Mouse (Mus musculus): ENCODE data around the gene Dnmbp. TPM values are rescaled to one million over a fixed set of nuclear protein-coding genes. Genes with fewer than 3 reads are reported as not detected.

Gene Dnmbp
- 1 to 10 TPM; 8.2 to 9.8 TPM for total RNA-seq (2021)

DNA sequence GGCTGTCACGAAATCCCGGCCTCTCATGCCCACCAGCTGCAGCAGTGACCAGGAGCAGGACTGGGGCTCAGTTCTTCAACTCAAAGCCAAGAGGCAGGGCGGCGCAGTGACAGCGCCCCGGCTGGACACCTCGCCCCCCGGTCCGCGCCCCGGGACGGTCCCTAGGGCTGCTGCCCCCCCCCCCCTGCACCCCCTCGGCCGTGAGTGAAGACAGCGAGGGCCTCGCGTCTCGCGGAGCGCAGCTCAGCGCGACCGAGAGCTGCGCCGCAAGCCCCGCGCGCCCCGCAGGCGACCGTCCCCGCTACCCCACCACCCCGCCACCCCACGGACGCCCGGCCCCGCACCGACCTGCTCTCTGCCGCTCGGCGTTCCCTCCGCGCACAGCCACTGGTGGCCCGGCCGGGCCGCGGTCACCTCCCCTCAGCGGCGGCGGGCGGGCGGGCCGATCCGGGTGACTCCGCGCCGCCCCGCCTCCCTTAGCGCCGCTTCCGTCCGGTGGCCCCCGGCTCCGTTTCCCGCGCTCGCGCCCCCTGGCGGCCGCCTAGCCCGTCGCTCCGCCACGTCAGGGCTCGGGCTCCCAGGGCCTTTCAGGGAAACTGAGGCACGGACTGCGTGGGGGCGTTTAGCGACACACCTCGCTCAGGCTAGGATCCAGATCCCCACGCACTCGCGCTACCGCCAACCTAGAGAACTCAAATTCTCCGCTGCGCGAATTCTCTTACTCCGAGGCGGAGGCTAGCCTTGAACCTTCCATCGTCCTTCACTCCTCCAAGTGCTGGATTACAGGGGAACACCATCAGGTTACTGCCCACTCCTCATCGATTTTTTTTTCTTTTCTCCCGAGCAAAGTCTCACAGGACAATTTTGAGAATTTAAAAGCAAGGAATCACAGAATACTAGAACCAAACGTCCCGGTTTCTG lies at the start of gene Dnmbp:
Gene Dnmbp, minus strand, starts transcription at position 423 of the 921 bp plus-strand sequence.
- intact Hi-C loops (cut with DNase I): loop anchor here (1.0 to 5.0 kb wide), 5 partner anchors 19 to 108 kb away; no protein-coding TSS in a partner anchor
- peak; percentile 59 for DNase-seq (ENCODE audit: low spot score)

DNA sequence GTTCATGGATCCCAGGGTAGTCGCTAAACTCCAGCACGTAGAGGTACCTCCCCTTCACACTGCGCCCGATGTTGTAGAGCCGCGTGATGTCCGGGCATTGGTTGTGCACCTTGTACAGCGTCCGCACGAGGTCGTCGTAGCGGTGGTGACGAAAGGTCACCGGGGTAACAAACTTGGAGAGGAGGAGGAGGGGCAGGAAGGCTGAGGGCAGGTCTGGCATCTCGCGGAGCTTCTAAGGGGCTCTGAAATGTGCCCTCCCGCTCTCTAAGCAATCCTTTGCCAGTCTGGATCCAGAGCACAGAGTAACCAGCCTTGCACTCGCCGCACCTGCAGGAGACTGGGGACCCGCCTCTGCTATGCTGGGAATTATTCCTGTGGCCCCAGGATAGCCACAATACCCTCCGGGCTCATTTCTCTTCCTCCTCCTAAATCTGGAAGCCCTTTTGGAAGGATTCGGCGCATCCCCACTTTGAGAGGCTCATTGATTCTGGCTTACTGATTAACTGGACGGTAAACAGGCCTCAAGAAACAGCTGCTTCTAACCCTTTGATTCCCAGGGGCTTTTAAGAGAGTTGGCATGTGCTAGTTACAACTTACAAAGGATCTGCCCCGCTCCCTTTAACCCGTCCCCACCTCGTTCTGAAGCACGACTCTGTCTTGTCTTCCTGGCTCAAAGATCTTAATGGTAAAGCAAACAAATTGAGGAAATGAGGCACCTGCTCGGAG lies 46.2 kb upstream of the Dnmbp start, which contains the start of gene Cpn1:
Gene Cpn1, minus strand, starts transcription at position 488 of the 726 bp plus-strand sequence.
- intact Hi-C loops (cut with DNase I): no loop called here
- DNase-seq (ENCODE audit: low spot score): no peak

DNA sequence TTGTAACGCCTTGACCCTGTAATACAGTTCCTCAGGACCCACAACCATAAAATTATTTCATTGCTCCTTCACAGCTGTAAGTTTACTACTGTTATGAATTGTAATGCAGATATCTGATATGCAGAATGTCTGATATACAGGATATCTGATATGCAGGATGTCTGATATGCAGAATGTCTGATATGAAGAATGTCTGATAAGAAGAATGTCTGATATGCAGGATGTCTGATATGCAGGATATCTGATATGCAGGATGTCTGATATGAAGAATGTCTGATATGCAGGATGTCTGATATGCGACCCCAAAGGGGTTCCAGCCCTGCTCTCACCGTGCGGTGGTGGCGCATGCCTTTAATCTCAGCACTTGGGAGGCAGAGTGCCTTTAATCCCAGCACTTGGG lies 42.0 kb upstream of the Dnmbp start:
- no peak for DNase-seq (ENCODE audit: low spot score)
- intact Hi-C loops (cut with DNase I): no loop called here

DNA sequence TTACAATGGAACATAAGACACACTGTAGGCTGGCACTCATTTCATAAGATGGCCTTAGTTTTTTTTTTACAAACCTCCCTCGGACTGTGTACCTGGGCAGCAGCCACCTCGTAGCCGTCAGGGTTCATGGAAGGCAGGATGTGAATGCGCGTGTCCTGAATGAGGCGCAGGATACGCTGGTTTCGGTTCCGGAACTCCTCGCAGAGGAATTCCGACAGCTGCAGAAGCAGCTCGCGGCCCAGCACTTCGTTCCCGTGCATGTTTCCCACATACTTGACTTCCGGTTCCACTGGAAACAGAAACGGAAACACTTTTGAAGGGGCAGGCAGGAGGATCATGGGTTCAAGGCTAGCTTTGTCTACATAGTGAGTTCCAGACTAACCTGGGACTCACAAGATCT lies 40.7 kb upstream of the Dnmbp start:
- intact Hi-C loops (cut with DNase I): no loop called here
- DNase-seq (ENCODE audit: low spot score): no peak

DNA sequence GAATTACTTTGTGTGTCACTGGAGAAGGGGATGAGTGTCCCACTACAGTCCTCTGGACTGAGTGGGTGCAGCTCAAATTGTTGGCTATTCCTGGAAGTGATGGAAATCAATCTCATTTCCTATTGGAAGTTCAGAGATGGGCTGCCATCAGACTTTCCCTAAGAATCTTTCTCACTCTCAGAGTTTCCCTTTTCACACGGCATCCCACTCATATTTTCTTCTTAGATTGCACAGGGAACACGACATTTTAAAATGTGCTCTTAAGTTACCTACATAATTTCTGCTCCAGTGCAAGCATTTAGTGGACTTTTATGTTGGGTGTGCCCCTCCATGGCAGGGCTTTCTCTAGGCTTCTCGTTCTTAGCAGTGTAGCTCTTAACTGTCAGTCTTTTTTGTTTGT lies 37.8 kb upstream of the Dnmbp start:
- DNase-seq (ENCODE audit: low spot score): no peak
- intact Hi-C loops (cut with DNase I): no loop called here

DNA sequence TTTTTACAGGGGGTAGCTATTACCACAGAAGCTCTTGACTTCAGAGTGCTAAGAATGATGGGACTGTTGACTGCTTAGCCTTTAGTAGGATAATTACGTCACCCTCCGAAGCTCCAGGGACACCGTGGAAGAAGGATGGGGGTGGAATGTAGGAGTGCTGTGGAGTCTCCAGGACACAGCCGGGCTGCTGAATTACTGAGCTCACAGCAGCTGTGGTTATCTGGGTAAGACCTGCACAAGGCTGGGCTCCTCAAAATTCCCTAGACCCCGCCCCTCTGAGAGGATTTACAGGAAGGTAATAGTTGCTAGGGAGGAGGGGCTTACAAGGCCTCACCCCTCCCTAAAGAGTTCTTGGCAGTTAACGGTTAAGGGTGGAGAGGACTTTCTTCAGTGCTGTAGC lies 36.7 kb upstream of the Dnmbp start:
- intact Hi-C loops (cut with DNase I): no loop called here
- no peak for DNase-seq (ENCODE audit: low spot score)

DNA sequence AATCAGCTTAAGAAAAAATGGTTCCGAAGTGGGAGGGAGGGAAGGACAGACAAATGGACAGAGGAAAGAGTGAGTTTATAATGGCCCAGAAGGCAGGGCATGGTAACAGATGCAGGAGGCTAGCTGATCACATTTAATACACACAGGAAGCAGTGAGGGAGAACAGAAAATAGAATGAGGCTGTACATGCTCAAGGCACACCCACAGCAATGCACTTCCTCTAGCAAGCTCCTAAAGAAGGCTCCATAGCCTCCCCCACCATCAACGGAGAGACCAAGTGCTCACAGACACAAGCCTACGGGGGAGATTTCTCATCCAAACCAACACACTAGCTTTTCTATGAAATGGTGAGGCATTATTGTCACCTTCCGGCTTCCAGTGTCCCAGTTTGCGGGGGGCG lies 34.2 kb upstream of the Dnmbp start:
- intact Hi-C loops (cut with DNase I): no loop called here
- DNase-seq (ENCODE audit: low spot score): no peak

DNA sequence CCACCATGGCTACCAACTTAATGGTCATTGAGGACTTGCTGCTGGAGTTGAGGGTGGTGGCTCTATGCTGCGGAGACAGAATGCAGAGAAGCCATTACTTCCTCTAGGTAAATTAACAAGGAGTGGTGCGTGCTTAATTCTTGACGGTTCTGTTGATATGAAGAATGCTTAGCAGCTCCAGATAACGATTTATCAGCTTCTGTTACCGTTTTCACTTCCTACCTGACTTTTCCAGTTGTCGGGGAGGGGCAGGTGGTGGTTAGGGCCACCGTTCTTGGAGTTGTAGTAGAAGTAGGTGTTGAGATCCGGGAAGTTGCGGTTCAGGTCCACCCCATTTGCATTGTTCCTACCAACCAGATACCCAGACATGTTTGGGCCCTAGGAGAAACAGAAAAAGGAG lies 33.7 kb upstream of the Dnmbp start:
- intact Hi-C loops (cut with DNase I): no loop called here
- no peak for DNase-seq (ENCODE audit: low spot score)

DNA sequence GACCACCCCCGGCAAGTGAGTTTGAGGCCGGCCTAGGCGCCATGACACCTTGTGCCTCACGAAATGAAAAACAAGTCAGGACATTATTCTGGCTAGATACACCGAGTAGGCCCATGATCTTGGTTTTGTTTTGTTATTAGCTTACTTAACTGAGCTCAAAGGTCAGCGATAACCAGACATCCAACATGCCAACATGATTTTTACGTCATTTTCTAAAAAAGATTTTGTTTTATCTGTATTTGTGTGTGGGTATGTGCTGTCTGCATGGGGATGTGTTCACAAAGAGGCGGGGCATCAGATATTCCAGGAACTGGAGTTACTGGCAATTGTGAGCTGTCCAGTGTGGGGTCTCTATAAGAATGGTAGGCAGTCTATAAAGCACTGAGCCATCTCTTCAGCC lies 32.1 kb upstream of the Dnmbp start:
- DNase-seq (ENCODE audit: low spot score): no peak
- intact Hi-C loops (cut with DNase I): no loop called here

DNA sequence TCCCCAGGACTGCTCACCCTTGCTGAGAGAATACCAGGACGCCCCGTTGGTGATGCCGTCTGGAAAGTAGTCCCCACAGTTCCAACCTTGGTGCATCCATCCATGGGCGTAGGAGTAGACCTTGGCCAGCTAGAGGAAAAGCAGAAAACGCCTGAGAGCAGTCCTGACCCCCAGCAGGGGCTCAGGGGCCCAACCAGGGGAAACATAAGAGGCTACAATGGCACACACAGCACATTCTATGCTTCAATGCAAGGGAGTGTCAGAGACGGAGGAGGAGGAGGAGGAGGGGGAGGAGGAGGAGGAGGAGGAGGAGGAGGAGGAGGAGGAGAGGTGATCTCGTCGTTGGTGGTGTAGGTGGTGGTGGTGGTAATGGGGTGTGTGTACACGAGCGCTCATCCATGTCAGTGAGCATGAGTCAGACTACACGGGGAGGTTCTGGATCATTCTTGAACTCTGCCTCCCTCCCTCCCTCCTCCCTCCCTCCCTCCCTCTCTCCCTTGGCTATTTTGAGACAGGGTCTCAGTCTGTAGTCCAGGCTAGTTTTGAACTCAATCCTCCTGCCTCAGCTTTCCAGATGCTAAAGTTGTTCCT lies 28.5 kb upstream of the Dnmbp start:
- no peak for DNase-seq (ENCODE audit: low spot score)
- intact Hi-C loops (cut with DNase I): no loop called here

DNA sequence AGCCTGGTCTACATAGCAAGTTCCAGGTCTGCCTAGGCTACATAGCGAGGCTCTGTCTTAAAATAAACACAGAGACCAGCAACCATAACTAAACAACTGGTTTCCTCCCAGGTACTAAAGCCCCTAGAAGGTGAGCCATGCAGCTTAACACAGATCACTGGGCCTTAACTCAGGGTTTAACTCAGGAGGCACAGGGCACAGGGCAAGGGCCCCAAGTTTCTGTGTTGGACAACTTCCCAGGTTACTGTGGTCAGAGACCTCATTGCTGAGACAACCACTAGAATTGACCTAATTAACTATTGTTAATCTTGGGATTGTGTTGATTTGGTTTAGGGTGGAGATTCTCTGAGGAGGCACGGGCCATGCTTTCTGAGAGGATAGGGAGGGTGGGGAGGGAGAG lies 26.5 kb upstream of the Dnmbp start:
- DNase-seq (ENCODE audit: low spot score): no peak
- intact Hi-C loops (cut with DNase I): no loop called here

DNA sequence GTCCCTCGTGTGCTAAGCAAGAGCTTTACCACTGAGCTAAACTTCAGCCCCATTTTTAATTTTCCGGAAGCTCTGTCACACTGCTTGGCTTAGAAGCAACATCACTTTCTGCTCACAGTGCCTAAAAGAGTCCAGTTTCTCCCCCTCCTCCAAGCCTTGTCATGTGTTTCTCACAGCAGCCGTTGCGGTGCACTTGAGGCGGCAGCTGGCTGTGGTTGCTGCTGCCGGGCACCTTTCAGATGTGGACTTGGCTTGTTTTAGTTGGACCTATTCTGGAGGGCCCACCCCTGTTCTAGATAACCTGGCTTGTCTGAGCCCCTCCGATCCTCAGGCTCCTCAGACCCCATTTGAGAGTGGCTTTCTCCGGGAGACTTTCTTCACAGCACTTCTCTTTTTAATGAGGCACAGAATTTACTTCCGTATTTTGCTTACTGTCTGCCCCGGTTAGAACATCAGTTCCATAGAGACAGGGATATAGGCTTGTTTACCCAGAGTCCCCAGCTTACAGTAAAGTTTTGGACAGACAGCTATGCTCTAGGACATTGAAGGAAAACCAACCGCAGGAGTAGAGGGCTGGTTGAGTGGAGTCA lies 25.6 kb upstream of the Dnmbp start:
- no peak for DNase-seq (ENCODE audit: low spot score)
- intact Hi-C loops (cut with DNase I): no loop called here

DNA sequence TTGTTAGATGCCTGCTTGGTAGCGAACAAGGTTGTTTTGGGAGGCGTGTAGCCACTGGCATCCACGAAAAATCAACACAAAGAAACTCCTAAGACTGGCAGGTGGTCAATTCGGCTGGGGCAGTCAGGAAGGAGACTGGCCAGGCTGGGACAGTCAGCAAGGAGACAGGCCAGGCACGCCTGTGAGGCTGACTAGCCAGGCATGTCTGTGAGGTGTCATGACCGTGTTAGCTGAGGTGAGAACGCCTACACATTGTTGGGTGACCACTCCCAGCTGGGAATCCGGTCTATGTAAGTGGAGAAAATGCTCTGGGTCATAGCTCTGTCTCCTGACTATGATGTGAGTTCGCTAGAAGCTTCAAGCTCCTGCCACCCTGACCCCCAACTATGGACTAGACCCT lies 22.8 kb upstream of the Dnmbp start:
- DNase-seq (ENCODE audit: low spot score): no peak
- intact Hi-C loops (cut with DNase I): no loop called here

DNA sequence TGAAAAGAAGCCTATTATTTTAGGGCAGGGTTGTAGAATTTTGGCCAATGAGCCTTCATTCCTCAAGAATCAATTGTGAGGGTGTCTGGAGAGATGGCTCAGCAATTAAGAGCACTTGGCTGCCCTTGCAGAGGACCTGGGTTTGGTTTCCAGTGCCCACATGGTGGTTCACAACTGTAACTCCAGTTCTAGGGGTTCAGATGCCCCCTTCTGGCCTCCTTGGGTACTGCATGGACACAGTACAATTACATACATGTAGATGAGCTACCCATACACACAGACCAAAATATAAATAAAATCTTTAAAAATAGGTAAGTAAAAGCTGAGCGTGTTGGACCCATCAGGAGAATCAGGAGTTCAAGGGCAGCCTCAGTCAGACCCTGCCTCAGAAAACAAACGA lies 21.2 kb upstream of the Dnmbp start:
- no peak for DNase-seq (ENCODE audit: low spot score)
- intact Hi-C loops (cut with DNase I): no loop called here

DNA sequence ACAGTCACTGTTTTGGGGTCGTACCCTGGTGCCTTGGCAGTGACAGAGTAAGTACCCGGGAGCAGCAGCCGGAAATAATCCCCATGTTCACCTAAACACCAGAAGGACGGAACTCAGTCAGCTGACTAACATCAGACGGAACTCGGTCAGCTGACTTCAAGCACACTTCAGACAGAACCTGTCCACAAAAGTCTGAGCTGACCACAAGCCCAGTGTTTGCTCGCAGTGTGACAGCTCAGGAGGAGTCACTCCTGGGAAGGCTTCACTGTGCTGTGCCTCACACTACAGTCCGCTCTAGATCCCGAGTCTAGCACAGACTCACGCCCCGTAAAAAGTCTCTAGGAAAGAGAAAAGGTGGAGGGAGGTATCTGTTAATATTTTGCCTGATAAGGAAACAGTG lies 20.0 kb upstream of the Dnmbp start:
- intact Hi-C loops (cut with DNase I): no loop called here
- DNase-seq (ENCODE audit: low spot score): no peak

DNA sequence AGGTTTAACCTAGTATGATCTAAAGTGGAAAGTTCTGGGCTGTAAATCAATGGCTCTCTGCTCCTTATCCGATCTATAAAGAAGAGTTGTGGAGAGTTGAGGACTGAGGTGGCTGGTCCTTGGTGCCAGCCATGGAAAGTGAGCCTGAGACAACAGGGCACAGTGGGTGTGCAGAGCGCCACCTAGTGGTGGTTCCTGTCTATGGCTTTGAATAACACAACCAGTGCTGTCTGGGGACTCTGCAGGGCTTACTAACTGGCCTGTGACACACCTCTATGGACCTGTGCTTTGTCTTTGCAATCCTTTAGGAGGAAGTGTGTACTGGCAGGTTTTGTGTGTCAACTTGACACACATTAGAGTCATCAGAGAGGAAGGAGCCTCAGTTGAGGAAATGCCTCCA lies 19.2 kb upstream of the Dnmbp start:
- peak; percentile 7 for DNase-seq (ENCODE audit: low spot score)
- intact Hi-C loops (cut with DNase I): loop anchor here (1.0 to 5.0 kb wide), 2 partner anchors 107 to 127 kb away; no protein-coding TSS in a partner anchor

DNA sequence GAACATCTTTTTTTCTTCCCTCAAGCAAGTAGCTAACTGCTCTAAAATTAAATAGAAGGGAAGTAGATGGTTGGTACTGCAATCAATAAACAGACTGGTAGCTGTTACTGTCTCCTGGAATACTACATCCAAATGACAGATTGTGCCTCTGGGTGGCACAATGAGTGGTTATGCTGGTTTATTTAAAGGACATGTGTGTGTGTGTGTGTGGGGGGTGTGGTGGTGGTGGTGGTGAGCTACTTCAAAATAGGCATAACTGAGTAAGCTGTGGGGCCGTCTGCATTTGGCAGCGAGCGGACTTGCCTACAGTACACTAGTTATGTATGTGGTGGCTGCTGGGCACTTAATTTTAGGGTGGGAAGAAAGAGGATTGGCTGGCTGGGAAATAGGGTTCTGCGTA lies 17.9 kb upstream of the Dnmbp start:
- no peak for DNase-seq (ENCODE audit: low spot score)
- intact Hi-C loops (cut with DNase I): loop anchor here (5.0 kb wide), 1 partner anchor 106 kb away; no protein-coding TSS in a partner anchor

DNA sequence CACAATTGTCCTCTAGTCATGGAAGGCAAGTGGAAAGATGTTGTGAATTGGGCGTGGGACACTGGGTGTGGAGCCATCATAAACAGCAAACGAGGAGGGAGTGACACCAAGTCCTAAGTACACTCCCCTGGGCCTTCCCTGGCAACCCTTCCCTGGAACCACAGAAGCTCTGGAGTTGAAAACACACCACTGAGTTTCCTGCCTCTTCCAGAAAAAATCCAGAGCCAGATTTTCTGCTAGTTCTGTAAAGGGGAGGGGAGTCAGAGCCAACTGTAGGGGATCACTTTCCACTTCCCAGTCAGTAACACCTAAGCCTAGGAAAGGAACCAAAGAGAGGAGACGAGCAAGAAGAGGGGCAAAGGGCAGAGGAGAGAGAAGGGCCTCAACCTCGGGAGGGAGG lies 17.4 kb upstream of the Dnmbp start:
- intact Hi-C loops (cut with DNase I): loop anchor here (5.0 kb wide), 1 partner anchor 105 kb away; no protein-coding TSS in a partner anchor
- DNase-seq (ENCODE audit: low spot score): peak; percentile 36

DNA sequence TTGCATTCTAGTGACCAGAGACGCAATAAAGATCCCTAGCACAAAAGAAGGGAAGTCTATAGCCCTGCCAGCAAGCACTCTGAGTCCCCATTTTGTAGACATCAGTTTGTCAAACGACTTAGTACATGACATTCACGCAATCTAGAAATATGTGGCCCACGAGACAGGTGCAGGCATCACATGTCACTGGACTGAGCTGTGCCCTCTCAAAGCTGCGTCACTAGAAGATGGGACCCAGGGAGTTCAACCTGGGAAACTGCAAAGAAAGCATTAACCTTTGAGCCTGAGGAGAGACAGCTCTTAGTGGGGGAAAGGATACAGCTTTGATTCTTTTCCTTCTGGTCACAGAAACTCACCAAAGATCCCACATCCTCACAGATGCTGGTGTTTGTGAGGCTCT lies 15.3 kb upstream of the Dnmbp start:
- DNase-seq (ENCODE audit: low spot score): no peak
- intact Hi-C loops (cut with DNase I): loop anchor here (5.0 kb wide), 1 partner anchor 103 kb away; no protein-coding TSS in a partner anchor

DNA sequence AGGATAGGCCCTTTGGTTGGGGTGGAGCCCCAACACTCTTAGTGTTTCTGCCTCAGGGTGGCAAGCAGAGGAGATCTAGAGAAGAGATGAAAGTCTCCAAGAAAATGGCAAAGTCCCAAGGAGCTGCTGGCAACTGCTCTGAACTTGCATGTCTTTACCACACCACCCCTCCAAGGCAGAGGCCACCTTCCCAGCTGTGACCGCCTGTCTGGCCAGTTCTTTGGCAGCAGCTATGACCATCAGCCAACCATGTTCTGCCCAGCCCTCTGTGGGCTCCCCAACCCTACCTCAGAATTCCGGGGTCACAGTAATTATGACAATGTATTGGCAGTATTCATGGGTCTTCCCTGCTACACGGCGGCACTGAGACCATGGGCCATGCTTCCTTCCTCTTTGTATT lies 14.9 kb upstream of the Dnmbp start:
- intact Hi-C loops (cut with DNase I): loop anchor here (5.0 kb wide), 1 partner anchor 103 kb away; no protein-coding TSS in a partner anchor
- no peak for DNase-seq (ENCODE audit: low spot score)
